Mouse (Mus musculus): ENCODE measurements around the gene Mapk10. TPM values are rescaled to one million over a fixed set of nuclear protein-coding genes. Genes with fewer than 3 reads are reported as not detected.

Mapk10 gene
- polyA plus RNA-seq (2014; fragmentation: Illumina TruSeq; extraction: RNeasy Lipid Tissue Mini Kit (QIAGEN cat#74804); ENCODE audit: low replicate concordance): 0.45 TPM

DNA sequence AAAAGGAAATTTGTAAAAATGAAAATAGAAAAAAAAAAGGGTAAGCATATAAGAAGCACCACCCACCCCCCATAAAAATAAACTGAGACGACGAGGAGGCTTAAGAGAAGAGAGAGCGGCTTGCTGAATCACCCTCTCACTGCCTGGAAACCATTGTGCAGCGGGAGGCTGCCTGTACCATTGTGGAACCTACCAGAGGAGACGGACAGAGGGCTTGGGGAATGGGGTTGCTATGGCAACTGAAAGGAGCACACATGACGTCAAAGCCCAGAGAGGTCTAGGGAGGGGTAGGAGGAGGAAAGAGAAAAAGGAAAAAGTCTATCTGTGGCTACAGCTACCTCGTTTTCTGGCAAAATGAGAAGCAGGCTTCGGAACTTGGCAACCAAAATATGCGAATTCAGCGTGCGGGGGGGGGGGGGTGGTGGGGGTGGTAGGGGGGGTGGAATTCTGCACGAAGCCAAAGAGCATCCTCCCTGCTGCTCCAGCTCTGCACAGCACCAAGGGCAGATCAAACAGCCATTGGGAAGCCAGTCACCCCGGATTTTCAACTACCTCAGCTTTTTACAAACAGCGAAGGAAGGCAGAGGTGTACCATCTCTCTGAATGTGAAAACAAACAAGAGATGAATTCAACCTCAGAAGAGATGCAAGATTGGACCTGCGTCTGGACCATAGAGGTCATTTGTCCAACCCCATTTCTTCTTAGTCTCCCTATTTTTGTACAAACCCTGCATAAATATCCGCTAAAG lies at the start of gene Mapk10:
Gene Mapk10 (minus strand): TSS at position 234 of the 748 bp plus-strand sequence.

Other genes starting within 250 kb of the Mapk10 start
- gene Ptpn13, start 213.9 kb upstream of the Mapk10 start, polyA plus RNA-seq (2014; fragmentation: Illumina TruSeq; extraction: RNeasy Lipid Tissue Mini Kit (QIAGEN cat#74804); ENCODE audit: low replicate concordance): 0.71 TPM

Data from small intestine, adult 10 weeks (tissue).